Mouse (Mus musculus) CH12.LX (cell line): Measurements from ENCODE around the gene Pdzd8.

ENCODE experiments used
- CTCF ChIP-seq, 2 experiments: IDR thresholded peaks in 1 of 2; conservative IDR thresholded peaks in 1 of 2; 2 replicates each; pipeline ENCODE4 v1.5.1; 2011 to 2012; ENCODE audit warnings: low read depth in 2 of 2, low read length in 2 of 2, improper control_type of control experiment in 1 of 2, inconsistent platforms in 1 of 2, mild to moderate bottlenecking in 1 of 2, moderate library complexity in 1 of 2
- EP300 ChIP-seq: IDR thresholded peaks from 2 replicates; pipeline ENCODE4 v1.6.1; 2011; ENCODE audit warnings: low read length, improper control_type of control experiment
- MAFK ChIP-seq: IDR thresholded peaks from 2 replicates; pipeline ENCODE4 v1.6.1; 2011; ENCODE audit warnings: low read length, improper control_type of control experiment; ENCODE audit not compliant: insufficient replicate concordance
- POLR2A ChIP-seq: IDR thresholded peaks from 2 replicates; pipeline ENCODE4 v1.6.1; 2011; ENCODE audit warnings: low read depth, mild to moderate bottlenecking, improper control_type of control experiment, low read length
- UBTF ChIP-seq: IDR thresholded peaks from 2 replicates; pipeline ENCODE4 v1.6.1; 2012; ENCODE audit warnings: low read depth, mild to moderate bottlenecking, inconsistent platforms, low read length, improper control_type of control experiment, moderate library complexity
- USF1 ChIP-seq: IDR thresholded peaks from 2 replicates; pipeline ENCODE4 v1.6.1; 2014; ENCODE audit warnings: low read depth, mild to moderate bottlenecking, inconsistent platforms, low read length, improper control_type of control experiment
- ZC3H11A ChIP-seq: IDR thresholded peaks from 2 replicates; pipeline ENCODE4 v1.6.1; 2012; ENCODE audit warnings: low read depth, mild to moderate bottlenecking, inconsistent platforms, low read length, improper control_type of control experiment
- ZNF384 ChIP-seq: IDR thresholded peaks from 2 replicates; pipeline ENCODE4 v1.6.1; 2012; ENCODE audit warnings: low read depth, low read length, improper control_type of control experiment, inconsistent platforms

GRCm38 (mm10) chr19:59382416-59382917 lies 36.9 kb upstream of the Pdzd8 start:
- TF ChIP-seq MAFK (no peak), CTCF (conservative IDR thresholded peaks at IDR 0.05 in 1 of 2, IDR thresholded peaks at IDR 0.05 in 1 of 2; ENCODE audit: low read depth in 2 of 2, low read length in 2 of 2) (peak in 1 of 2 experiments; percentile 58; a peak in 2 of 4 replicates), USF1 (no peak), ZNF384 (no peak), ZC3H11A (no peak), EP300 (no peak), POLR2A (no peak), UBTF (no peak)
